Mouse (Mus musculus) embryo, embryonic 10 days (tissue): ENCODE measurements around the gene Atxn2.
A peak's percentile ranks its signal among the peaks of the same experiment; 100 is the strongest.

Experiments
- DNase-seq: peaks from one replicate; pipeline ENCODE4 v3.0.0-alpha.2; 2015; ENCODE audit warnings: low spot score

The Atxn2 gene

DNA sequence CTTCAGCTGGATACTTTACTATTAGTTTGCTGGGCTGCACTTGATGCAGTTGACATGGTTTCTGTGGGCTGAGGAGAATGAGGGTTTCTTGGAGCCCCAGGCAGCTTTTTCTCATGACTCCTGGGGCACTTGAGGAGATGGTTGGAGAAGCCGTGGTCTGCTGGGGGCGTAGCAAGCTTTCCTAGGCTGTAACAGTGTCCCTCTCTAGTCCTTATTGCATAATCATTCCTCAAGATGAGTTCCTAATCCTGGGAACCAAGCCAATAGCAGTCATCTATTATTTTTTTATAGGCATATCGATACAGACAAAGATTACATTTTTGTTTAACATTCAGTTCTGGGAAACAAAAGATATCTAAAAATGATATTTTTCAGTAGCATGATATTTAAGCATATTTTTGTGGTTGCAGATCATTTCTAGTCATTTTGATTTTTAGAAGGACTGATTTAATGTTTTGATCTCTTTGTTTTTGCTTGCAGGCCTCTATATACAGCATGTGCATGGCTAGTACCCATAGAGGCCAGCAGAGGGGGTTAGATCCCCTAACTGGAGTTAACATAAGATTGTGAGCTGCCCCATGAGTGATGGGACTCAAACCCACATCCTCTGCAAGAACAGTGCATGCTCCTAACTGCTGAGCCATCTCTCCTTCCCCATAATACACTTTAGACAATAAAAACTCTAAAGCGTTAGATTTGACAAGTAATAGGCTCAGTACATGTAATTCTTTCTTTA is 55.1 kb downstream of the Atxn2 start:
- DNase-seq, result no peak

GRCm38 (mm10) chr5:121767564-121767963 is 56.4 kb downstream of the Atxn2 start:
- no peak for DNase-seq

DNA sequence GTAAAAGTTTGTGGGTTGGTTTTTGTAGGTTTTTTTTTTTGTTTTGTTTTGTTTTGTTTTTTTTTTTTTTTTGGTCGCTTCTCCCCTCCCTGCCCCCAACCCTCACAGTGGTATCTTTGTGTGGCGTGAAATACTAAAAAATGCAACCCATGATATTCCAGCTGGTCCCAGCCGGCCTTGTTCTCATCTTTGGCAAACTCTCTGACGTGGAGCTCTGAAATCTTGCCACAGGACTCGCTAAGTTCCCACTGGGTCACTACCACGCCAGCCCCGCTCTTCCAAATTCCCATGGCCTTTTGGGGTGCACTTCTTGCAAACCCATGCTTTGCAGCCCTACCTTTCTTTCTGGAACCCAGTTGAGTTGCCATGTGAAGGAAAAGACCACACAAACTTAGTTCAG is 58.7 kb downstream of the Atxn2 start:
- no peak for DNase-seq

- no peak for DNase-seq
Measured at GRCm38 (mm10) chr5:121771611-121772010, 60.5 kb downstream of the Atxn2 start.

DNA sequence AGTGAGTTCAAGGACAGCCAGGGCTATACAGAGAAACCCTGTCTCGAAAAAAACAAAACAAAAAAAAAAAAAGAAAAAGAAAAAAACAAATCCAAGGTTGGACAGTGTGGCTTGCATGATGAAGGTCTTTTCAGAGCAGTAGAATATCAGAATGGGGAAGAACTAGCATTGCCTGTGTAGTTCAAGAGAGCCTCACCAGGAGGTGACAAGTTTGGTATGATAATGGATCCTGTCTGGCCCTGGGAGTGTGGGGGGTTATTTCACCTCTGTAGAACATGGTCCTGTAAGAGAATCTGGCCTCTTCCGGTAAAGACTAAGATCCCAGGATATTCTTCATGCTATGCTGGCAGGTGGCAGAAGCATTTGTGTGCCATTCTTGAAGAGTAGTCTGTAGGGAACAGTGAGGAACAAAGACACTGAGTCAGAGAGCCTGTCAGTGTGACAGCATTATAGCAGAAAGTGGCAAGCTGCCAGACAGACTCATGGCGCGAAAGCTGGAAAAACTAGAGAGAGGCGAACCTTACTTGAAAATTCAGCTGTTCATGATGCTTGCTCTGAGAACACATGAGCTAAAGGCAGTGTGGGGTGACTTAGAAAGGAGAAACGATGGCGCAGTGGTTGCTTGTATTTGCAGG is 67.5 kb downstream of the Atxn2 start:
- DNase-seq, result no peak

DNA sequence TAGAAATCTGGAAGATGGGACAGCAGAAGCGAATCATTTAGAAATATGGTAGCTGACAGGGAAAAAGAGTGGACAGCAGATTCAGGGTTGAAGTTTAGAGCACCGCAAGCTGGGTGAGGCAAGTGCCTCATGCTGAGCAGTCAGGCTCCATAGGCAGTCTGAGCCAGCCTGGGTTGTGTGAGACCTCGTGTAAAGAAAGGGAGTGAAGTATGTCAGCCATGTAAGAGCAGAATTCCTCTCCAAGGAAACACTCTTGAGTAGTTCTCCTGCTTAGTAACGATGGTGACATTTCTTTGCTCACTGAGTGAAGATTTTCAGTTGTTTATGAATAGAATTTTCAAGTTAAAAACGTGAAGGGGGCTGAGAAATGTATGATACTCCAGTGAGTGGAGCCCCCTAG is 69.0 kb downstream of the Atxn2 start:
- no peak for DNase-seq

- DNase-seq, result no peak
Measured at GRCm38 (mm10) chr5:121782467-121782866, 71.3 kb downstream of the Atxn2 start.

GRCm38 (mm10) chr5:121783862-121784500 is 72.8 kb downstream of the Atxn2 start:
- DNase-seq, result no peak

DNA sequence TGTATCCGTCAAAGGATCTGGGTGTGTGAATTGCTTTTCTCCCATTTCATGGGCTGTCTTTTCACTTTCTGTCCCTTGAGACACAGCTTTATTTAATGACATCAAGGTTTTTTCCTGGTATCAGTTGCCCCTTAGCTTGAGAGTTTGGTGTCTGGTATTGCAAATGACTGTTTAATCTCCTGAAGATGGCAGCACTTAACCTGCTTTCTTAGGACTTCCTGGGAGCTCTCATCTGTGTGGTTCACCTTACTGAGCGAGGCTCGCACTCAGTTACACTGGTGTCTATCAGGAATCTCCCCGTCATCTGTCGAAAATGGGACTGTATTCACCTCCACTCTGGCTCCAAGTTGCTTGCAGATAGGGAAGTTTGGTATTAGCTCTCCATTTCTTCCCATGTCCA is 79.9 kb downstream of the Atxn2 start:
- no peak for DNase-seq

- DNase-seq, result no peak
Measured at GRCm38 (mm10) chr5:121795800-121796199, 84.7 kb downstream of the Atxn2 start.

DNA sequence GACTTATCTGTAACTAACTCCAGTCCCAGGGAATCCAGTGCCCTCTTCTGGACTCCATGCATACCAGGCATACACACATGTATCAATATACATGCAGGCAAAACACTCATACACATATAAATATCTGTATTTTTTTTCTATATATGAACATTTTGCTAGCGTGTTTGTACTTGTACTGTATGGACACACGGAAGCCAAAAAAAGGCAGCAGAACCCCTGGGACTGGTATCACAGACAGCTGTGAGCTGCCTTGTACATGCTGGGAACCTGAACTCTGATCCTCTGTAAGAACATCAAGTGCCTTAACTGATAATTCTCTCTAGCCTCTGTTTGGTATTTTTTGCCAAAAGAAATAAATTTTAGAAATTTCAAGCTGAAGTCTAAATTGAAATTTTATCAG is 87.3 kb downstream of the Atxn2 start:
- DNase-seq, result no peak

DNA sequence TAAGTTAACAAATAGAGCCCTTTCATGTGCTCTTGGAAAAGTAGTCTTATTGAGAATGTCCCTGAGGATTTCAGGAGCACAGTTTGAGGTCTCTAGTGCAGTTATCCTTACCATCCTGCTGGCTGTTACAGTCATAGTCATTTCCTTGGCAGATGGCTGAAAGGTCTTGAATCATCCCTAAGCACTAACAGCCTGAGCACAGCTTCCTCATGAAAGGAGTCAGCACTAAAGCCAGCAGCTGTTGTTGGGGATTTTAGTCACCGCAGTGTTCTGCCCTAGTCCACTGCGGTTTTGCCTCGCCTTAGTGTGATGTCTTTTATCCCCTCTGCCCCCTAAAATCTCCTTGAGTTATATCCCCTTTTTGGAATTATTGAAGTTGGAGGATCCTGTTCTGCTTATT is 96.0 kb downstream of the Atxn2 start:
- DNase-seq, result peak; percentile 6

DNA sequence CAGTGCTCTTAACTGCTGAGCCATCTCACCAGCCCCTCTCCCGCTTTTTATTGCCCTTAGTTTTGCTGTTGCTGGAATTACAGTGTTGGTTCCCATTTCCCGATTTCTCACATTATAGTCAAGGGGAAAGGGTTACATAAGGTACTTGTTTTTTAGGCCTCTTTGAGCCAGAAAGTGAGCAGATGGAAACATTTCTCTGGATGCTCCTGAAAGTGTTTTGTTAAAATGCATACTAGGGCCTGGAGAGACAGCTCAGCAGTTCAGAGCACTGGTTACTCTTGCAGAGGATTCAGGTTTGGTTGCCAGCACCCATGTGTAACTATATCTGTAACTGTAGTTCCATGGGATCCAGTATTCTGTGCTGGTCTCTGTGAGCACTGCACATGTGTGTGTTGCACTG is 97.1 kb downstream of the Atxn2 start:
- DNase-seq, result no peak

DNA sequence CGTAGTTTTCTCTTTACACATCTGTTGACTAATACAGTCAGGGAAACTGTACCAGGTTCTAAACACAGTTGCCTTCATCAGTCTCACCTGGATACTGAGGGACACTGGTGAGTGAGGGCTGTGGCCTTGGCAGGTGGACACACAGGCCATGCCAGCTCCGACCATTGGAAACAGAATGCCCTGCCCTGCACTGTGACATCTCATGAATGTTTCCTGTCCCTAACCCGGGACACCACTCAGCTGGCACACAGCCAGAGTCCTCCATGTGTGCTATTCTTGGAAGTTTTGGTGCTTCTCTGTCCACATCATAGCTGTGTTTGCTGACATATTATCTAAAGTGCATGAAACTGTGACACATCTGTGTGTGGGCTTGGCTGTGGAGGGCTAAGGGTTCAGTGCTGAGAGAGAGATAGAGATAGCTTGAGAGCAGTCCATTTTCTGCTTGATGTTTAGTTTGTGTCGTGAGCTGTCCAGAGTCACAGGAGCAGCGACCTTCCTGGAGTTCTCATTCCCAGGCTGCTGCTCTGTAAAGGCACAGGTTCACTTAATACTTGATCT is 98.6 kb downstream of the Atxn2 start:
- DNase-seq, result no peak

GRCm38 (mm10) chr5:121810331-121811151 is 99.4 kb downstream of the Atxn2 start:
- no peak for DNase-seq

DNA sequence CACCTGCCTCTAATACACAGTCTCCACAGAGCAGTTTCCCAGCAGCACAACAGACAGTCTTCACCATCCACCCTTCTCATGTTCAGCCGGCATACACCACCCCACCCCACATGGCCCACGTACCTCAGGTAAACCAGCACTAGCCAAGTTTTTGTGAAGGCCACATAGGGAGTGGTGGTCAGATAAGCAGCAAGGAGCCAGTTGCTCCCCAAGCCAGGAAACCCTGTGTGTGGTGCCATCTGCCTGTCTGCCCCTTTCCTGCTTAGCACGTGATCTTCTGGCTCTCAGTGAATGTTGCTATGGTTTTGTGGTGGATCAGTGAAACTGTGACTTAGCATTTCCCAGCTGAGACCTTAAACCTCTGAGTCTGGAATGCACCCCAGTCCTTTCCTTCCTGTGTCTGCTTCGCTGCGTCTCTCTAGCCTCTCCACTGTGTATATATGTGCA is 100.4 kb downstream of the Atxn2 start:
- DNase-seq, result no peak

DNA sequence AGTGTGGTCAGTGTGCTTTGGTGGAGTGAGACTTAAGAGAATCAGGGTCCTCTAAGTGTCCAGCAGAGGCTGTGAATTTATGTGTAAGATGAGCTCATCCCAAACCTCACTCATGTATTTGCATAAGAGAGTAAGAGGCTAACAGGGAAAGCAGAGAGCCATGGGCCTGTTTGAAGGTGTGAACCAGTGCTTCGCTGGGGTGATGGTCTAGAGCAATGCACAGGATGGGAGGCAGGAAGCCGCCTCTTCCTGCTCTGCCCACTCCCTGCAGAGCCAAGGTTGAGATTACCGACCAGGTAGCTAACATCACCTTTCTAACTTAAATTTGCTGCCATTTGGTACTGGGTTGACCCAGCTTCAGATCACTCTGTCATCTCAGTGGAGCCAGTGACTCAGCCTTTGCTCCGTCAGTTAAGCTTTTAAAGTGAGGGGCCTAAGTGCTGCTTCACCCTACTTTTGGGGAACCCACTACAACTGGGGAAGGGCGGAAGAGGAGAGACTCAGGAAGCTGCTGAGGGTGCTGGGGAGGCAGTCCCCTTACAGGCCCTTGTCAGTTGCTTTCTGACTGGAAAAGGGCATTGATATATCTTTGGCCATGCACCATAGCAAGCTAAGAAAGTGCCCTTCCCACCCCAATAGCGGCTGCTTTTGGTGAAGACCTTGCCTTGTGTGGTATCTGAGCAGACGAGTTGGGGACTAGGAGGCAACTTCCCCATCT is 101.5 kb downstream of the Atxn2 start:
- no peak for DNase-seq

DNA sequence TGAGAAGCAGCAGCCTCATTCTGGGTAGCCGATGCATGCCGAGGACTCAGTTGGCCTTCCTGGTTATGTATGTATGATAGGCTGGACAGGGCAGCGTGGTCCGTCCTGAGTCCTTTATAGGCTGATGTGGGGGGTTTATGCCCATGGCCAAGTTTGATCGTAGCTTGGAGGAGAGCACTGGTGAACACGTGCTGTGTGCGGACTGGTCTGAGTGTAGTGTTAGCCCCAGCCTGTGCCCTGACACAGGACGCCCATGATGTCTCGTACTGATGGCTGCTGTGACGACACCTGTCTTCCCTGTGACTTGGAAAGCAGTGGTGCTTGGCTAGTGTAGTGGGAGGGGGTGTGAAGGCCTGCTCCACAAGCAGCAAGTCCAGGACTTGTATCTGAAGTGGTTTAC is 102.6 kb downstream of the Atxn2 start:
- DNase-seq, result no peak

- DNase-seq, result peak; percentile 82
Measured at GRCm38 (mm10) chr5:121815067-121815466, 103.9 kb downstream of the Atxn2 start.

- DNase-seq, result no peak
Measured at GRCm38 (mm10) chr5:121815867-121816380, 104.8 kb downstream of the Atxn2 start.

DNA sequence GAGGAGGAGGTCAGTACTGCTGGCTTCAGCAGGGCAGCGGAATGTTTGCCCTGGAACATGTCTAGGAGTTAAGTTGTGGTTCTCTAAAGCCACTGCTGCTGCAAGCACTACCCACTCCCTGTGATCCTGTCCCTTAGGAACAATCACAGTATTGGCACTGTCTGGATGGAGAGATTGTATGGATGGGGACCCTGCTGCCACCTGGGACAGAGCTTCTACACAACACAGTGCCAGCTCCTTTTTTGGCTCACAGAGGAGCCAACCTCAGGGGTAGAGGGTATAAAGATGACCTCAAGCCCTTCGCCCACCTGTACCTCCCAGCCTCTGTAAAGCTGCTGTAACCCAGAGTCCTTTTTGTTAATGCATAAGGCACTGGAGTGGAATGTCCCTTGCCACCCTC is 105.5 kb downstream of the Atxn2 start:
- DNase-seq, result no peak
